Mouse (Mus musculus) Patski (cell line): Measurements from ENCODE around the gene Lfng. TPM values are rescaled to one million over a fixed set of nuclear protein-coding genes. Genes with fewer than 3 reads are reported as not detected.

Experiments
- ATAC-seq: fragments of 100-300 bp; one replicate; pipeline ENCODE4 v1.8.0; 2021
- CTCF ChIA-PET: fragments of 350-600 bp; sonication (Branson Sonifier 250); formaldehyde crosslinking; loops from one replicate; lab custom pipeline; 2022; ENCODE audit warnings: inconsistent platforms; lab: Charles Lee
- POLR2A ChIA-PET: fragments of 350-600 bp; sonication (Branson Sonifier 250); formaldehyde crosslinking; loops from one replicate; lab custom pipeline; 2022; ENCODE audit warnings: antibody characterized with exemption, inconsistent platforms; lab: Charles Lee
- DNase-seq: peaks from one replicate; pipeline ENCODE4 v3.0.0-alpha.2; 2011; ENCODE audit warnings: low read depth, low spot score
- H3K27me3 ChIP-seq: fragments of 371-371 bp; one replicate; pipeline ENCODE4 v1.5.1; 2021
- CTCF ChIP-seq: fragments of 100-300 bp; IDR thresholded peaks from one replicate; pipeline ENCODE4 v1.5.1; 2021
- in situ Hi-C: fragments of 300-500 bp; cut with MboI; formaldehyde crosslinking; loops from 3 replicates; pipeline ENCODE4 v1.11.1; 2018; ENCODE audit warnings: low pct_unique_long_range_greater_than_20kb, mixed read lengths
- polyA plus RNA-seq: library from polyadenylated mRNA; unstranded; gene quantifications from one replicate; pipeline ENCODE4 v1.2.3, GENCODE M21; 2021

Gene Lfng
- polyA plus RNA-seq, 1 experiment from 2014 or later = 56.0 TPM

DNA sequence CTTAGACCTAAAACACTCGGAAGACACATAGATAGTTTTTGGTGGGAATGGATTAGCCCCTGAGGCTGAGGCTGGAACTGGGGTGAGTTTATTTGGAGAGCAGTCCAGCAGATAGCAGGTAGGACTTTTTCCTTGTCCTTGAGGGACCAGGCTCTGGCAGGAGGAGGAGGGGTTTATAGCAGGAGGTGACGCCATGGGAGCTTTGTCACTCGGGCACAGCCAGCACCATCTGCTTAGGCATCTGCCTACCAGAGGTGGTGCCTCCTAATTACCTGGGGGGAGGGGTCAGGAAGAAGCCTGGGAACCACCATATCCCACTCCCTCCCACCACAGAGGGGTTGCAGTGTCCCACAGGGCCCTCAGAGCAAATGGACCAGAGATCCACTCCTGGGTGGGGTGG is 1.9 kb upstream of the Lfng start:
- no peak for TF ChIP-seq CTCF
- in situ Hi-C loops = loop anchor here (5.0 kb wide), 1 partner anchor 38 kb away; the partner anchor contains the start of gene Grifin
- CTCF ChIA-PET = no interaction called here
- POLR2A ChIA-PET = no interaction called here
- no peak for DNase-seq
- no peaks in the 10 kb centered on the region for H3K27me3 ChIP-seq
- no peak for ATAC-seq

DNA sequence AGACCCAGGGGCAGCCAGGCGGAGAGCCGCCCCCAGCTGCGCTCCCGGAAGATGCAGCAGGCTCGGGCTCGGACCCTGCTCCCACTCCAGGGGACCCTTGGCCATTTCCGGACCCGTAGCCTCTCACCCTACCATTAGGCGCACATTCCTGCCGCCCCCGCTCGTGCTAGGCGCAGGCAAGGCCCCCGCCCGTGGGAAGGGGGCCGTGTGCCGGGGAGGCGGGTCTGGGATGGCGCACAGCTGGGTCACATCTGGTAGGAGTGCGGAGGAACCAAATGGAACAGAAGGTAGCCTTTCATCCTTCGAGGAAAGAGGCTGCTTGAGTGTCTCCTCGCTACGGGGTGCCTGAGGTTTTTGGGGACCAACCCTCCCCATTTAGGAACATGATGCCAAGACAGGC is 734 bp upstream of the Lfng start:
- POLR2A ChIA-PET = interaction anchor here (1.5 to 2.1 kb wide), 2 partner anchors 37 to 39 kb away, joined by 4 to 6 read pairs; no protein-coding TSS in a partner anchor
- ATAC-seq = no peak
- no peaks in the 10 kb centered on the region for H3K27me3 ChIP-seq
- TF ChIP-seq CTCF = no peak
- no peak for DNase-seq
- in situ Hi-C loops = loop anchor here (5.0 kb wide), 1 partner anchor 39 kb away; the partner anchor contains the start of gene Grifin
- CTCF ChIA-PET = no interaction called here

DNA sequence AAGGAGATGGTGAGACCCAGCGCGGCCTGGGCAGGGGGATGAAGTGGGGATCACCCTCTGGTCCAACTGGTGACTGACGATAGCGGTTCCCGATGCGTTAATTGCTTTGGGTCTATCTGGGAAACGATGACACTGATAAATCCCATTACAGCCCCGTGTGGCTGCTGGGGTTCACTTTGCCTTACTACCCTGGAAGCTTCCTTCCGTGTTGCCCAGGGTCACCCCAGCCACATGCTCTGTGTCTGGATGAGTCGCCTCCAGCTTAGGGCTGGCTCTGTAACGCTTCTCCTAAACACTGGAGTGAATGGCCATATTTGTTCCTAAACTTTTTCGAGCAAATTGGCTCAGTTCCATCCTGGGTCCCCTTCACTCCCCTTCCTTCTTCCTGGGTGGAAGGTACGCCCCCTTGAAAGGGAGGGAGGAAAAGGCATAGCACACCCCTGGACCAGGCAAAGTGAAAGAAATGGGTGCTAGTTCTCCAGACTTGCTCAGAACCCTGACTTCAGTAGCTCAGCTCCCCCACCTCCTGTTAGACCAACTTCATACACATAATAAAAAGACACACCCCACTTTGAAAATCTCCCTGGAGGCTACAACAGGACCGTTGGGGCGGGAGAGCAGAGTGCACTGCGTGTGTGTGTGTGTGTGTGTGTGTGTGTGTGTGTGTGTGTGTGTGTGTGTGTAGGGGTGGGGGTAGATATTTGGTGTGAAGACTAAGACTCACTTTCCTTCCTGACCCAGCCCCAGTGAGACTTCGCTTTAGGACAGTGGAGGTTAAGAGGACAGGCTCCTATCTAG is 915 bp downstream of the Lfng start:
- in situ Hi-C loops = loop anchor here (5.0 kb wide), 1 partner anchor 41 kb away; the partner anchor contains the start of gene Grifin
- no peak for ATAC-seq
- H3K27me3 ChIP-seq = no peaks in the 10 kb centered on the region
- ChIA-PET POLR2A (interaction anchor here (0.6 to 2.1 kb wide), 5 partner anchors 9 to 41 kb away, joined by 3 to 6 read pairs (median 4); no protein-coding TSS in a partner anchor), CTCF (interaction anchor here (1.0 to 1.2 kb wide), 3 partner anchors 9 to 40 kb away, joined by 3 to 6 read pairs (median 6); no protein-coding TSS in a partner anchor)
- no peak for TF ChIP-seq CTCF
- DNase-seq = no peak

DNA sequence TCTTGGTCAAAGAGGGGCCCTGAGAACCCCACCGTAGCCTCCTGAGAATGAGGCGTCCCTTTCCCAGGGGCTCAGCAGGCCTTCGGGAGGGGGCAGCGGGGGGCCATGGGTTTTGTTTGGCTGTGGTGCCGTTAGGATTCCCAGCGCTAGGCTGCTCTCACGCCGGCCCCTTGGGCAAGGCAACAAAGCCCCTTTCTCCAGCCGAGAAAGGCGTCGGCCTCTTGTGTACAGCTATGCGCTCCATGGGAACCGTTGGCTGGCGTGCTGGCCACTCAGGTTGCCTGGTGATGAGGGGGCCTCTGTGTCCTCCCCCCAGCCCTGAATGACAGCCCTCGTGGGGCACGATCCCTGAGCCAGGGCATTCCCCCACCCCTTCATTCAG is 1.5 kb downstream of the Lfng start:
- no peak for DNase-seq
- ChIA-PET POLR2A (no interaction called here), CTCF (interaction anchor here (1.1 kb wide), 1 partner anchor 40 kb away, joined by 6 read pairs; no protein-coding TSS in a partner anchor)
- TF ChIP-seq CTCF = no peak
- in situ Hi-C loops = loop anchor here (5.0 kb wide), 1 partner anchor 41 kb away; the partner anchor contains the start of gene Grifin
- ATAC-seq = no peak
- H3K27me3 ChIP-seq = no peaks in the 10 kb centered on the region

DNA sequence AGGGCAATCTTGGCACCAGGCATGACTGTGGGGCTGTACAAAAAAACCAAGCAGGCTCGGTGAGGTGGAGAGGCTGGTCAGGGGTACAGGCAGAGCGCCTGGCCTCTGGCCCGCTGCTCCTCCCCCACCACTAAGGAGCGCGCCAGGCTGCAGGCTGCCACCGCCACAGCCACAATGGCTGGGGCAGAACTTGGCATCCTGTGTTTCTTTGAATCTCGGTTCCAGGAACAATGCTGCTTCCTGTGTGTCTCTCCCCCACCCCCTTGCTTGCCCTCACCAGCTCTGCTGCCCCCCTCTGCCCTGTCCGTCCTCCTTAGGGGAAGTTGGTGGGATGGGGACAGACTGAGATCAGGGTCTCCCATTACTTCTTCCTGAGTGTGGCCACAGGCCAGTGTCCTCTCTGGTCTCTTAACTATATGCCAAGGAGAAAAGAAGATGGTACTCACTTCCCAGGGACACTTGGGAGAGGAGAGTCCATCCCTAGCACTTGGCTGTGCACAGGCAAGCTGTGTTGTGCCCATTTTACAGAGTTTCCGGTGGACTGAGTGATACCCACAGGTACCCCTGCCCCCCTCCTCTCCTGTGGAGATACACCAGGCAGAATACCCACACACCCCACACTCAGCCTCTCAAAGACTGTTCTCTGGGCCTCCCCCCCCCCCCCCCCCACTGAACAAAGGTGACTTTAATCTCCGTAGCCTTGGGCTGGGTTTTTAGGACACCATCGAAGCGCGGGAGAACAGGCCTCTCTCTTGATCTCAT is 2.6 kb downstream of the Lfng start:
- ATAC-seq (no peak), DNase-seq (no peak)
- CTCF ChIA-PET = no interaction called here
- POLR2A ChIA-PET = no interaction called here
- no peaks in the 10 kb centered on the region for H3K27me3 ChIP-seq
- in situ Hi-C loops = loop anchor here (5.0 kb wide), 1 partner anchor 42 kb away; the partner anchor contains the start of gene Grifin
- TF ChIP-seq CTCF = no peak

DNA sequence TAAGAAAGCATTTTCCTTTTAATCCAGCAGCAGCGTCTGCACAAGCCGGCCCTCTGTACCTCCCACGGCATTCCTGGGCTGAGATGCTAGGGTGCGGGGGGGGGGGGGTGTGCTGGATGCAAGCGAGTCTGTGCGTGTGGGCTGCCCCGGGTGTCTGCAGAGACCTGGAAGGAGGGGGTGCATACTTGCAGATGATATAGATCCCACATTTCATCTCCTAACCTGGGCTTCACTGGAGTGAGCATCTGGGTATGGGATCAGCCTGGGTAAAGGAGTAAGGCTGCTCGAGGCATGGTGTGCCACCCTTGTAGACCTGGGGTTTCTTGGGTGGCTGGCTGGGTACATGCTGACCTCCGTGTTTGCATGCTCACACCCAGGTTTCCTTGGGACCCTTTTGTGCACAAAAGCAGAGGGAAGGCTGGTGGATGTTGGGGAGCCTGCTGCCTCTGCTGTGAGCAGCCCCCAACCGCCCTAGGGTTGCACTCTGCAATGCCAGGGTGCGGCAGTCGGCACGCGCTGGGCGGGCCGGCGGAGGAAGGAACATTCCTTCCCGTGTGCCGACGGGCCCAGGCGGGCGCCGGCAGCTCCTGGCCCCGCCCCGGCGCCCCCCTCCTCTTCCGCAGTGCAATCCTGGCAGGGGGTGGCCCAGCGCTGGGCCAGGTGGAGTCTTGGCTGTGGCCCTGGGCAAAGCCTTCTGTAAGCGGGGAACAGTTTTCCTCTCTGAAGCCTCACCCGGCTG is 3.3 kb downstream of the Lfng start:
- in situ Hi-C loops = no loop called here
- H3K27me3 ChIP-seq = no peaks in the 10 kb centered on the region
- ChIA-PET POLR2A (interaction anchor here (1.1 to 1.2 kb wide), 2 partner anchors 11 to 60 kb away, joined by 3 to 5 read pairs; no protein-coding TSS in a partner anchor), CTCF (no interaction called here)
- no peak for DNase-seq
- no peak for TF ChIP-seq CTCF
- peak; percentile 24 for ATAC-seq

DNA sequence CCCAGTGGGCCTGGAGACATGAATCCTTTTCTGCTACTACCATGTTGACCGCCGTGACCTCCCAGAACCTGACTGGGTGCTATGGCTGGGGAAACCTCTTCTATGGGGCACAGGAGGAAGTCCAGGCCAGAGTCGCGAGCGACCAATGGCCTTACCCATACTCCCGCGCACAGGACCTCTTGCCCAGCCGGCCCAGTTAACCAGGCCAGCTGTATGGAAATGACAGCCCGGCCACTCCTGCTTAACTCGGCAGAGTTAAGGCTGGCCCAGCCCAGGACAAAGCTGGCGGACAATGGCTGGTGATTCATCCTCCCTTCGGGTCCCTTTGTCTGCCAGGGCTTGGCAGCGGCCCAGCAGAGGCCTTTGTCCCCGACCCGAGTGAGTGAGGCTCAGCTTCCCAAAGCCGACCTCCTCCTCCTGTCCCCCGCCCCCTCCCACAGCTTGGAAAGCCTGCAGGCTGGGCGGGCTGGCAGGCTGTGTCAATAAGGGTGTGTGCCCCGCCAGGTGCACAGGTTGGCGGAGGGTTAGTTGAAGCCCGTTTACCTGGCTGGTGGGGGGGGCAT is 4.0 kb downstream of the Lfng start:
- ATAC-seq = peak; percentile 42
- in situ Hi-C loops = no loop called here
- POLR2A ChIA-PET = interaction anchor here (1.1 to 1.2 kb wide), 3 partner anchors 11 to 109 kb away, joined by 3 to 7 read pairs (median 5); no protein-coding TSS in a partner anchor
- H3K27me3 ChIP-seq = no peaks in the 10 kb centered on the region
- CTCF ChIA-PET = no interaction called here
- no peak for DNase-seq
- TF ChIP-seq CTCF = no peak

DNA sequence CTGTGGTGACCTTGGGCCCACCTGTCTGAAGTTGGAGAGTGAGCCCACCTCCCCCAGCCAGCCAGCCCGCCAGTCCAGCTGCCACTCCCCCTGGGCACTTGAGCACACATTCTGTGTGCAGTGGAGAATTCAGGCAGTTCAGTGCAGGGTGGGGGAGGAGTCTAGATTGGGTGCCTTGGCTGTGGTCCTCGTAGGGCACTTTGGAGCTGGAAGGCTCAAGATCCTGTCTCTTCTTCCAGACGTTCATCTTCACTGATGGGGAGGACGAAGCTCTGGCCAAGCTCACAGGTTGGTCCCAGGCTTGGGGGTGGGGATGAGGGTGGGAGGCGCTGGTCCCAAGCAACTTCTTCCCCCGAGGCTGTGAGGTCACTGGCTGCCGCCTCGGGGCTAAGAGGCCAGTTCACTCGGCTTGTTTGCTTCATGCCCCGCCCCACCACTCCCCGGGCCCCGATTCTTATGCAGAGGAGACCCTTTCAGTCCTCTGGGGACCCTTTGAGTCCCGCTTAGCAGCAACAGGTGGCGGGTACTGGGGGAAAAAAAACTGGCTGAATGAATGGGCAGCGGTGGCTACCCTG is 4.6 kb downstream of the Lfng start:
- ATAC-seq (peak; percentile 7), DNase-seq (no peak)
- H3K27me3 ChIP-seq = no peaks in the 10 kb centered on the region
- in situ Hi-C loops = no loop called here
- no peak for TF ChIP-seq CTCF
- CTCF ChIA-PET = no interaction called here
- POLR2A ChIA-PET = interaction anchor here (1.1 to 1.2 kb wide), 2 partner anchors 61 to 110 kb away, joined by 5 to 7 read pairs; no protein-coding TSS in a partner anchor

DNA sequence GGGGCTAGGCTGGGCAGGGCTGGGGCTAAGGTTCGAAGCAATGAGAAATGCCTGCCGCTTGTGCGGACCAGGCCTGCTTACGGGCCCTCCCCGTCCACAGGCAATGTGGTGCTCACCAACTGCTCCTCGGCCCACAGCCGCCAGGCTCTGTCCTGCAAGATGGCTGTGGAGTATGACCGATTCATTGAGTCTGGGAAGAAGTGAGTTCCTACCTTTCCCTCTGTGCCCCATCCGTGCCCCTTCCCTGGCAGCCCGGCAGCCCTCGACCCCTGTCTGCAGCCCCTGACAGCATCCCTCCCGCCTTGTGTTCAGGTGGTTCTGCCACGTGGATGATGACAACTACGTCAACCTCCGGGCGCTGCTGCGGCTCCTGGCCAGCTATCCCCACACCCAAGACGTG is 5.1 kb downstream of the Lfng start:
- ChIA-PET CTCF (interaction anchor here (1.1 kb wide), 1 partner anchor 76 kb away, joined by 3 read pairs; no protein-coding TSS in a partner anchor), POLR2A (interaction anchor here (1.1 kb wide), 1 partner anchor 110 kb away, joined by 7 read pairs; no protein-coding TSS in a partner anchor)
- DNase-seq (no peak), ATAC-seq (no peak)
- no peak for TF ChIP-seq CTCF
- in situ Hi-C loops = no loop called here
- no peaks in the 10 kb centered on the region for H3K27me3 ChIP-seq
